Mouse (Mus musculus) spleen, adult 2 months (tissue): Measurements from ENCODE around the gene Fxyd7.

Experiments used
- CTCF ChIP-seq: fragments of 200-500 bp; IDR thresholded peaks from 2 replicates; pipeline ENCODE4 v1.5.1; 2011; ENCODE audit warnings: mild to moderate bottlenecking, inconsistent platforms; ENCODE audit not compliant: insufficient read depth, insufficient read length, insufficient replicate concordance; ENCODE audit errors: extremely low read depth
- POLR2A ChIP-seq: fragments of 200-500 bp; IDR thresholded peaks from 2 replicates; pipeline ENCODE4 v1.6.1; 2011; ENCODE audit warnings: low read depth, low read length, inconsistent platforms

GRCm38 (mm10) chr7:31012971-31013370, 38.3 kb downstream of the Fxyd7 start:
- TF ChIP-seq POLR2A, result no peak
- TF ChIP-seq CTCF, result no peak
